Mouse (Mus musculus) lung, postnatal 0 days (tissue): Measurements from ENCODE around the gene Psmd5.

ENCODE experiments used
- CTCF ChIP-seq: IDR thresholded peaks from 2 replicates; pipeline ENCODE4 v1.5.1; 2016; ENCODE audit warnings: antibody characterized with exemption, mild to moderate bottlenecking
- EP300 ChIP-seq: IDR thresholded peaks from 2 replicates; pipeline ENCODE4 v1.6.1; 2016; ENCODE audit warnings: antibody characterized with exemption, mild to moderate bottlenecking, control low read depth

DNA sequence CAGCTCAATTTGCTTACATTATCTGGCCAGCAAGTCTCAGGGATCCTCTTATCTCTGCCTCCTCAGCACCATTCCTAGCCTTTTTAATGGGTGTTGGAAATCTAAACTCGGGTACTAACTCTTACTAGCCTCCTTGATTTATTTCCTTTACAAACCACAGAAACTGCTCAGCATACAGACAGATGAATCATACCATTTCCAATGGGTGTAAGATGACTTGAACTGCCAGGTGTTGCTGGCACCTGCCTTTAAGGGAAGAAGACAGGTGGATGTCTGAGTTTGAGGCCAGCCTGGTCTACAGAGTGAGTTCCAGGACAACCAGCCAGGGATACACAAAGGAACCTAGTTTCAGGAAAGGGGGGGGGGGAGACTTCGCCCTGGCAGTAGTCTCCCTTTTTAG lies 66.7 kb downstream of the Psmd5 start:
- TF ChIP-seq CTCF (no peak), EP300 (no peak)
